Mouse (Mus musculus) lung, postnatal 4 days (tissue): Measurements from ENCODE around the gene Ahctf1.
A peak's percentile ranks its signal among the peaks of the same experiment; 100 is the strongest.
"Not testable (repeated sequence)": the region's sequence is repeated elsewhere in the genome, so short reads cannot be mapped to it uniquely, and the experiment has no call there.

Experiments used
- DNase-seq, 2 experiments: peaks; one replicate each; pipeline ENCODE4 v3.0.0; 2021

Gene Ahctf1

DNA sequence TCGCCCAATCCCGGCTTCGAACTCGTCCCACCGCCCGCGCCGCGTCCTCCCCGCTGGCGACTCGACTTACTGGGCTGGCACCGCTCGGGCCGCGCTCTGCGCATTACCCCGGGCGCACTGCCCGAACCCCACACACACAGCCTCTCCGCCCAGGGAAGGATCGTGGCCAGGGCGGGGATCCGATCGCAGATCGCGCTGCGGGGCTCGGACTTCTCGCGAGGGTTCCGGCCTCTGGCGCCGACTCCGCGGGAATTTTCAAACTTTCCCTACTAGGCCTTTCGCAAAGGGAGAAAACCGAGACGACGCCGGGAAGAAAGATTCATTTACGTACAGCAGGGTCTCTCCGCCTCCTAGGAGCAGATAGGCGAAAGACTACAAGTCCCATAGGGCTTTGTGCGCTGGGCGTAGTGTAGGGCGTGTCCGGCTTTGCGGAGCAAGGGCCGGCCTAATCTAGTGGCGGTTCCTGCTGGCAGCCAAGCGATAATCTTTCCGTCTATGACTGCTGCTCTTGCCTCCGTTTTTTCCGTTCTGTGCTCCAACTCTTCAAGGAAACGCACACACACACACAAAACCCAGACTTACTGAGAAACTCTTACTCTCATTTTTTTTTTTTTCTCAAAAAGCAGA lies at the start of gene Ahctf1:
Ahctf1 (minus strand) TSS at position 168 of the 627 bp plus-strand sequence.
- peak; percentile 99 for DNase-seq

GRCm38 (mm10) chr1:179847759-179848389 lies 44.4 kb upstream of the Ahctf1 start:
- DNase-seq, result peak; percentile 82 to 92

- DNase-seq, result no peak
These were observed 43.7 kb upstream of the Ahctf1 start for GRCm38 (mm10) chr1:179847173-179847572.

GRCm38 (mm10) chr1:179845832-179846499 lies 42.5 kb upstream of the Ahctf1 start:
- DNase-seq, result no peak

- DNase-seq, result peak; percentile 81 to 83
These were observed 41.4 kb upstream of the Ahctf1 start for GRCm38 (mm10) chr1:179844894-179845293.

GRCm38 (mm10) chr1:179843981-179844380 lies 40.5 kb upstream of the Ahctf1 start:
- DNase-seq, result no peak

- peak; percentile 71 to 74 for DNase-seq
These were observed 39.1 kb upstream of the Ahctf1 start for GRCm38 (mm10) chr1:179842568-179842967.

GRCm38 (mm10) chr1:179836426-179837404 lies 33.2 kb upstream of the Ahctf1 start:
- DNase-seq, result no peak

DNA sequence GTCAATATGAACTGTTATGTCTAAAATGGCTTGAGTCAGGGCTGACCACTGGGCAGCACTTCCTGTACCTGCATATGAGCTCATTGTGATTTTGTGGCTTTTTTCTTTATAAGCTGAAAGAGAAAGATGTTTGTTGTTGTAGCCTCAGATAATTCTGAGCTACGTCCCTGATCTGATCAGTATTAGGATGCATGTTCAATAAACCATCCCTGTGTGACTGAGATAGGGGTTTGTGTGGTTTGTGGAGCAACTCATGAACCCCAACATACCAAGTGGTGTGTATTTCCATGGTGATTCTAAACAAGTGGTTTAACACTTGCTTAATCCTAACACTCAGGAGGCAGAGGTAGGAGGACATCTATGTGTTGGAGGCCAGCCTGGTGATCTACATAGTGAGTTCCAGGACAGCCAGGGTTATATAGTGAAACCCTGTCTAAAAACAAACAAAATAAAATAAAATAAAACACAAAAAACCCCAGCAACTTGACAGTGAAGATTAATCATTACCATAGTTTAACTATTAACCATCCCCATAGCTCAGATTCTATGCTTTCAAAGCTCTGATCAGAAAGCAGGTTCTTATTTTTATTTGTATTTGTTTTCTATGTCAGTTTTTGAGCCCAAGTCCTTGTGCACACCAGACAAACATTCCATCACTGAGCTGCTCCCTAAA lies 32.4 kb upstream of the Ahctf1 start:
- no peak for DNase-seq

DNA sequence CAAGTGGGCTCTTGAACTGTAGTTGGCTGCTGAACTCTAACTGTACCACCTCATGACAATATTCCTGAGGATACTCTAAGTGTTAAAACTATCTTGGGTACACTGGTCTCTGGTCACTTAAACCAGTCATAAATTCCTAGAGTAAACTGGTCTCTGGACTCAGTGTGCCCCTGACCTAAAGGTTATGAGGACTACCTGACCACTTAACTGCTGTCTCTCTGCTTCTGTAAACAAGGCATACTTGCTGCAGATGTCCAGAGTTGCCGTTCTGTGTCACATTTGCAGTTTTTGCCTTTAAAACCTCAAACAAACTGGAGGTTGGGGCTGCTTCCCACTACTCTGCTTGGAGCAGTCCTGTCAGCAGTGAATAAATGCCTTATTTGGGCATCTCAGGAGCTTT lies 30.1 kb upstream of the Ahctf1 start:
- no peak for DNase-seq

DNA sequence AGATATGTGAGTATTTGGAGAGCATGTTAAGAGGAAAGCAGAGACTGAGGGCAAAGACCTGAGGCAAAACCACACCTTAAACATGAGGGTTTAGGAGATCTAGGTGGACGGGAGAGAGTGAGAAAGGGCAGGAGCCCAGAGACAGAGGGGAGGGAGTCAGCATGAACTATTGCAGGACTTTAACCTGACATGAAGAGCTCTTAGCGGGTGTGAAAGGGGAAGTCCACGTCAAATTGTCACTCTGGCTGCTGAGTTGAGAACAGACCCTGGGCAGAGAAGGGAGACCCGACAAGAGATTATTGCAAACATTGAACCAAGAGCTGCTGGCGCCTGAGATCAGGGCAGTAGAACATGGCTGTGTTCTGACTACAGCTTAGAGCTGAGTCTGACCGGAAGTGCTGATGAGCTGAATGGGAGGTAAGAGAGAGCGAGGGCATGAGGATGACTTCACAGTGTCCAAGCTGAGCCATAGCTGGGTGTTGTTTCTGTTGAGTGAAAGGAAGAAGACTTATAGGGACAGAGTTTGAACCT lies 29.3 kb upstream of the Ahctf1 start:
- DNase-seq, result no peak

DNA sequence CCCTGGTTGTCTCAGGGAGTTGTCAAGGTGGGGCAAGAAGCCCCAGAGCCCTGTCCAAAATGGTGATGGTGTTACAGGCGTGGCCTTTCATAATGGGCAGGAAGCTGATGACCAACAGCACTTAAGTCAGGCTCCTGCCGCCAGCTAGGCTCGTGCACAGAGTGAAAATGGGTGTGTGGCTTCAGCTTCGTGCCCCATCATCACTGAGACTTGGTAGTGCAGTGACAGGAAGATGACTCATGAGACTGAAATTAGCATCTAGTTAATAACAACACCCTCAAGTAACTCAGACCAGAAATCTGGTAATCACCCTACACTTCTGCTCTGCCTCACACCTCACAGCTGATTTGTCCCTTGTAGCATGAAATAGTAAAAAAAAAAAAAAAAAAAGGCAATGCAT lies 25.4 kb upstream of the Ahctf1 start:
- DNase-seq, result no peak

GRCm38 (mm10) chr1:179828051-179828450 lies 24.6 kb upstream of the Ahctf1 start:
- no peak for DNase-seq

DNA sequence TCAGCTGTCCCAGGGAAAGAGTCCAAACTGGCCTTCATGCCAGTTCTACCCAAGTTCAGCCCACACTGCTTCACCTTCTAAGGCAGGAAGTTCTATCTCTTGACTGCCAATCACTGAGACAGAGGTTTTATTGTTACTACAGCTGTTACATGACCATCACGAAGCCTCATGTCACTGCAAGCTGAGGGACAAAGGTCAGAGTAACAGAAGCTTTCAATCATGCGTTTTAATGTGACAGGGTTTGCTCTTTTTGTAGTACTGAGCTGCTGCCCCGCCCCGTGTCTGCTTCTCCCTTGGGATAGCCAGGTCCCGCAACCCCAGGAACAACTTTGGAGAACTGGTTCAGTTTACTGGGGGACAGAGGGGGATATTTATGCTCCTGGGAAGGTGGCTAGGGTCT lies 21.1 kb upstream of the Ahctf1 start:
- no peak for DNase-seq

DNA sequence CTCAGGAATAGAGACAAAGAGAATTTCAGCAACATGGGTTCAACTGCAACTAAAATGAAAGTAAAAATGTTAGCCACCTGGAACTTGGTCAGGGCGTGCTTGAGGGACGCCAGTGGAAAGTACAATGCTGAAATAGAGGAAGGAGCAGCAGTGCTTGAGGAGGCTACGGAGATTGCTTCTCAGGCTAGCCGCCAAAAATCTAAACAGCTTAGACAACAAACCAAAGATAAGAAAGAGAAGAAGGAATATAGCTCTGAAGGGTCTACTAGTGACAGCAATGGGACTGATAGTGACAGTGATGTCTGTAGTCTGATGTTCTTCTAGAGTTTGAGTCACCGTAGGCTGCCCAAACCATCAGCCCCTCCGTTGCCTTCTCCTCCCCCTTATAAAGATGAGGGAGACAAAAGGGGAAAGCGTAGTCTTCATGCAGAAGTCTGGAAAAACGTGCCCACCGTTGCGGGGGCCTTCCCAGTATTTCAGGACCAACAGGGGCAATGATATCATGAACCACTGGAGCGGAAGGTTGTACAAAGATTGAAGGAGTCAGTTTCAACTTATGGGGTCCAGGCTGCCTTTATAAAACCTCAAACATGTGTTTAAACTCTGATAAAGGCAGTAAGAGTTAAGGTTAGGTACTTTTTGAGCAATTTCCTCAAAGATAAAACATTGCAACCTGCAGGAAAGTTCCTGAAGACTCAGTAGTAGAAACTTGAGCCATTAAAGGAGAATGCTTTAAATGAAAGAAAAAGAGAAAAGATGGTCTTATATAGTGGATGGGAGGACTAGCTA lies 15.2 kb upstream of the Ahctf1 start:
- not testable (repeated sequence) for DNase-seq

GRCm38 (mm10) chr1:179814616-179815015 lies 11.1 kb upstream of the Ahctf1 start:
- no peak for DNase-seq

DNA sequence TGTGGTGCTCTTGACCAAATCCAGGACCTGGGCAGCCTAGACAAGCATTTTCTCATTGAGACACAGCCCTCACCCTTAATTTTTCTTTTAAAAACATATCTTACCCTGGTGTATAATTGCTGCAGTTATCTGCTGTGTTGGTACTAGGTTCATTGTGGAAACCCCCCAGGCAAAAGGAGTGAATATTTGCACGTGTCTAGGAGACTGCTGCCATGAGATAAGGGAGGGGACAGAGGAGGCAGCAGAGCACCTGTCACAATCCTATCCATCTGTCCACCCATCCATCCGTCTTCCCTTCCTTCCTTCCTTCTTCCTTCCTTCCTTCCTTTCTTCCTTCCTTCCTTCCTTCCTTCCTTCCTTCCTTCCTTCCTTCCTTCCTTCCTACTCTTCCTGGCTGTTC lies 9.9 kb upstream of the Ahctf1 start:
- DNase-seq, result no peak

DNA sequence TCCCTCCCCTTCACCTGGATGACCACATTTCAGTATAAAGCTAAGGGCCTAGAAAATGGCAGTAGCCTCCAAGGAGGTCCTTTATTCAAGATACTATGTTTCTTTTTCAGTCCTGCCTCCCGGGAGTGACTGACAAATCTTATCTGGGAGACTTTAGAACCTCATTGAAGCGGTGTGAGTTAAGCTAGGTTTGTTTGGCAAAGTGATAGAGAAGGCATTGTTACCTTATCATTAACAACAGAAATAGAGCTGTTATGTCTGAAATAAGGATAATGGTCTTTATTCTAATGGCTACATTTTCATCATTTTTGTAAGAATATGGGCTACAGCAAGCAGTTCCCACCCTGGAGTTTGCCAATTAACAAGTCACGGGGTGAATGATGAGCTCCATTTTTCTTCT lies 4.8 kb upstream of the Ahctf1 start:
- no peak for DNase-seq

- no peak for DNase-seq
These were observed 4.0 kb upstream of the Ahctf1 start for GRCm38 (mm10) chr1:179807468-179807867.

DNA sequence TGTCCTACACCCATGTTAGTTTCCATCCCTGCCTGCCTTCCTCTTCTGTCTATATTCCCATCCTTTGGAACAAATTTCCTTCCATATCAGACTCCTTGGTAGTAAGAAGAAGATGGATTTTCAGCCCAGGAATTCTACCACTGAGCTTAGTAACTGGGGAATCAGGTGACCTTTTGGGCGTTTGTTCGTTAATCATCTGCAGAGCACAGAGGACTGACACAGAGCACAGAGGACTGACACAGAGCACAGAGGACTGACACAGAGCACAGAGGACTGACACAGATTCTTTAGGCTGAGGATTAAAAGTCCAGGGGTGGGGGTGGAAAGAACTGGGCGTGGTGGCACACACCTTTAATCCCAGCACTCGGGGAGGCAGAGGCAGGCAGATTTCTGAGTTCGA lies 2.3 kb upstream of the Ahctf1 start:
- no peak for DNase-seq

GRCm38 (mm10) chr1:179804140-179804881 lies 831 bp upstream of the Ahctf1 start:
- DNase-seq, result no peak
